Mouse (Mus musculus) urinary bladder, adult 18-20 months (tissue): ENCODE measurements around the gene Galnt13.
"Not testable (repeated sequence)": the region's sequence is repeated elsewhere in the genome, so short reads cannot be mapped to it uniquely, and the experiment has no call there.

Experiments
- DNase-seq, 2 experiments: peaks; one replicate each; pipeline ENCODE4 v3.0.0; 2022; ENCODE audit warnings: low spot score in 2 of 2, mixed read lengths in 2 of 2

Galnt13 gene

GRCm38 (mm10) chr2:54435937-54436735, at the start of gene Galnt13:
Galnt13 (plus strand) TSS chr2:54436317.
- no peak for DNase-seq

DNA sequence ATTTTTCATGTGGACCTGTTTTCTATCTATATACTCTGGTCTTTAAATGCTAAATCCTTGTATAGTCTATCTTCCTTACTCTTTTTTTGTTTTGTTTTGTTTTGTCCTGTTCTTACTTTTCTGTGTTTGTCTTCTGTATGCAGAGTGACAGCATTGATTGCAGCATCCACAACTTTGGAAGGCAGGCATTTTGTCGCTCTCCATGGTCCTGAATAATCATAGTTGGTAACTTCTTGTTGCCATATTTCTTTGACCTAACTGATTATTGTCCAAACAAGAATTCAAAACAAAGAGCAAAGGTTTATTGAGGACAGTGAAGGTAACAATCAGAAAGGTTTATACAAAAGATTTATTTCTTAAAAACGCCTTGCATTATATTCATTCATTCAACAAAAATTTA, 5.1 kb upstream of the Galnt13 start:
- DNase-seq, result no peak

DNA sequence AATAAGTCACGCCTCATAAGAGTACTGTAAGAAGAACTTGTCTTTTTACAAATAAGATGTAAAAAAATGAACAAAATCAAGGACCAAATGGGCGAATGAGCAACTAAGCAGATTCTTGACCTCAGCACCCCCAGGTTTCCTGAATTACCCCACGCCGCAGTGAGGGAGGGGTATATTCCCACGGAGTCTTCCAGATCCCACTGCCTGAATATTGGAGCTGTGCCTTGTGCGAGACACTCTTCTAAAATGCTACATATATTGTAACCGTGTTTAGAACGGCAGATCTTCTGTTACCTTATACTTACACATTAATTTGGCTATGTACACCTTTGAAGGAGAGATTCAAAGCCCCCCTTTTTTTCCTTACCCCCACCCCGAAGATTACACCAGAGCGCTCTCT, 737 bp upstream of the Galnt13 start:
- DNase-seq, result no peak

DNA sequence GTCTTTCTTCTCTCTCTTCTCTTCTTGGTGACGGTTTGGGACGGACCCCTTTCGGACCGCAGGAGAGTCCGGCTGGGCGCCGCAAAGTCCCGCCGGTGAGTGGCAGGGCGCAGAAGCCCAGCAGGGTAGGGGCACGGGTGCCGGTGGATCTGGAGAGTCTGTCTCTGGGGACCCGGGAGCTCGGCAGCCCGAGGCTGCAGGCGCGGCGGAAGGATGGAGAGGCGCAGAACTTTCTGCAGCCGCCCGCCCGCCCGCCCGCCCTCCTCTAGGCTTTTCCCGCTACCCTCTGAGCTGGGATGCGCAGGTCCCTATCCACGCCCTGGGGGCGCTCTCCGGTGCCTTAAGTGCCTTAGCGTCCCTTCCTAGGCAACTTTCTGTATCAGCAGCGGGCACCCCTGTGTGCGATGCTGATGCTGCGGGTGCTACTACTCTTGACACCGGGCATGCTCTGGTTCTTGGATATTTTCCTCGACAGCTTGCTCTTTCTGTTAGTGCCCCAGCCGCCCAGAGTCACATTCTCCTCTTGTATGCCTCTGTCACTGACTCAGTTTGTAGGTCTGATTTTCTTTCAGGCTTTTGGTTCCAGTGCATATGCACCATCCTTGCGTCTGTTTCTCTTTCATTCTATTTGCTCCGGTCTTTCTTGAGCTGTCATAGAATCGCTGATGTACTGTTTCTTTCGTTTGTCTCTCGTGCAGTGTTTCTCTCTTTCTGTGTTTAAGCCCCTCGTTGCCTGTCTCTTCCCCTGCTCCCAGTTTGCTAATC, 801 bp downstream of the Galnt13 start:
- no peak for DNase-seq

- DNase-seq, result no peak
These were observed 1.3 kb downstream of the Galnt13 start for GRCm38 (mm10) chr2:54437501-54437830.

- DNase-seq, result no peak
These were observed 6.8 kb downstream of the Galnt13 start for GRCm38 (mm10) chr2:54442734-54443500.

- DNase-seq, result no peak
These were observed 47.3 kb downstream of the Galnt13 start for GRCm38 (mm10) chr2:54483426-54483825.

- DNase-seq, result no peak
These were observed 86.9 kb downstream of the Galnt13 start for GRCm38 (mm10) chr2:54522989-54523388.

DNA sequence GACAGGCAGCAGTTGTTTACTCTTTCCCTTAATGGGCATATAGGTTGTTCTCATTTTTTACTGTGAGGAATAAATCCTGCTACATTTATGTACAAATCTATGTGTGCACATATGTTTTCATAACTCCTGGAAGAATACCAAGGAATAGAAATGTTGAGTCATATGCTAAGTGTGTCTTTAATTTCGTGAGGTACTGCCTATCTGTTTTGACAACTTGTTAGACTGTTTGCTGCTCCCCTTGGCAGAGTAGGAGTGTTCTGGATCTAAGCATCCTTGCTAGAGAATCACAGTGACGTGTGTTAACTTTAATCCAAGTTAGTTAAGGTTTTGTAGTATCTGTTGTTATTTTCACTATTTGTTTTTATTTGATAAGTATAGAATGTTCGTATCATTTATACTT, 91.0 kb downstream of the Galnt13 start:
- DNase-seq, result no peak

GRCm38 (mm10) chr2:54558357-54559153, 122.4 kb downstream of the Galnt13 start:
- DNase-seq, result no peak

DNA sequence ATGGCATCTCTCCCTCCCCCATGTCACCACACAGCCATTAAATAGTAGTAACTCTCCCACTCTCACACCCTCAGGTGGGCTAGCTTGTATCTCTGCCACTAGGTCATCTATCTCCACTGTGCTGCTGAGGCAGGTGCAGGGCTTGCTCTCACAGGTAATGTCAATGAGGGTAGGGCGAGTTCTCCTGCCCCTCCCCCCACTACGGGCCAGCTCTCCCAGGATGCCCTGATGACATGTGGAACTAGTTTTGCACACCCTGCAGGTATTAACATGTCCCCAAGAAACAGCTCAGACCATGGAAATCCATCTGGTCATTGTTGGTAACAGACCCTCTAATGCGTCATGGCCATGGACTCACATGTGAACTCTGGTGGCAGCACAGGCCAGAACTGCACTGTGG, 129.0 kb downstream of the Galnt13 start:
- no peak for DNase-seq

- DNase-seq, result no peak
These were observed 131.1 kb downstream of the Galnt13 start for GRCm38 (mm10) chr2:54567186-54567585.

- DNase-seq, result no peak
These were observed 131.5 kb downstream of the Galnt13 start for GRCm38 (mm10) chr2:54567632-54568031.

- DNase-seq, result not testable (repeated sequence)
These were observed 277.7 kb downstream of the Galnt13 start for GRCm38 (mm10) chr2:54713817-54714216.

- no peak for DNase-seq
These were observed 315.1 kb downstream of the Galnt13 start for GRCm38 (mm10) chr2:54751232-54751631.

- no peak for DNase-seq
These were observed 323.7 kb downstream of the Galnt13 start for GRCm38 (mm10) chr2:54759781-54760180.

DNA sequence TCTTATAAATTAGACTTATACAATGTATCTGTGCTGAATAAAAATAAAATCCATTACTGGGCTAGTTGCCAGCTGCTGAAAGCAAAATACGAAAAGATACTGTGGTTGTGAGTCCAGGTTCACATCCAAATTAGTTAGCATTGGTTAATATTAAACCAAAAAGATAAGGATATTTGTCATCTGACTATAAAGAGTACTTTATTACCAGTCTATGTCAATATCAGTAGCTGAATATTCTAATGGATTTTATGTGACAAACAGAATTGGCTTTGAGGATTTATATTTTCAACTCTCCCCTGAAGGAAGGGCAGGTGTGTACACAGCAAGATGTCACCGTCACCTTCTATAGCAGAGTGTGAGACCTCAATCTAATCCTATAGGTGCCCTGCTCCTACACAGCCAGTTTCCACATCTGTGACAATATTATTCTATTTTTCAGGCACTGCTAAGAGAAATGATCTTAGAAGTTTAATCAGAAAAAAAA, 342.7 kb downstream of the Galnt13 start:
- no peak for DNase-seq

DNA sequence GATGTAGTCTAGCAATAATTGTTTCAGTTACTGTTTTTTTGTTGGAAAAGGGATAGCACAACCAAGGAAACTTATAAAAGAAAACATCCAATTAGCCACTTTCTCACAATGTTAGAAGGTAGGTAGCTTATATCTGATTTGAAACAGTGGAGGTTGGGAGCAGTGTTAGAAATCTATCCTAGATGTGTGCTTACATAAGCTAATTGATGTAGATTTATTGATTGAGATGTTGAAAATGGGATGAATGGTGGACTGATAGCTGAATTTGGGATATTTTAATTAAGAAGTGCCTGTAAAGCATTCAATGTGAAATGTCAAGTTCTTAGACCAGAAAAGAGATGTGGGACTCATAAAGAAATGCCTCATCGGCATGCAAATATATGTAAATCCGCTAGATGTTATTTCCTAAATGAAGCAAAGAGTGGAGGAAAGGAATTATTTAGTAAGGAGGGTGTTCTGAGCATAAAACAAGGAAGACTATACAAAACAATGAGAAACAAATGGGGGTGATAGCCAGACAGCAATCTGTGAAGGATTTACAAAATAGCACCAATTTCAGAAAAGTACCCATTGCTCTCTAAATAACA, 377.6 kb downstream of the Galnt13 start:
- no peak for DNase-seq

- DNase-seq, result no peak
These were observed 405.1 kb downstream of the Galnt13 start for GRCm38 (mm10) chr2:54841245-54841644.

DNA sequence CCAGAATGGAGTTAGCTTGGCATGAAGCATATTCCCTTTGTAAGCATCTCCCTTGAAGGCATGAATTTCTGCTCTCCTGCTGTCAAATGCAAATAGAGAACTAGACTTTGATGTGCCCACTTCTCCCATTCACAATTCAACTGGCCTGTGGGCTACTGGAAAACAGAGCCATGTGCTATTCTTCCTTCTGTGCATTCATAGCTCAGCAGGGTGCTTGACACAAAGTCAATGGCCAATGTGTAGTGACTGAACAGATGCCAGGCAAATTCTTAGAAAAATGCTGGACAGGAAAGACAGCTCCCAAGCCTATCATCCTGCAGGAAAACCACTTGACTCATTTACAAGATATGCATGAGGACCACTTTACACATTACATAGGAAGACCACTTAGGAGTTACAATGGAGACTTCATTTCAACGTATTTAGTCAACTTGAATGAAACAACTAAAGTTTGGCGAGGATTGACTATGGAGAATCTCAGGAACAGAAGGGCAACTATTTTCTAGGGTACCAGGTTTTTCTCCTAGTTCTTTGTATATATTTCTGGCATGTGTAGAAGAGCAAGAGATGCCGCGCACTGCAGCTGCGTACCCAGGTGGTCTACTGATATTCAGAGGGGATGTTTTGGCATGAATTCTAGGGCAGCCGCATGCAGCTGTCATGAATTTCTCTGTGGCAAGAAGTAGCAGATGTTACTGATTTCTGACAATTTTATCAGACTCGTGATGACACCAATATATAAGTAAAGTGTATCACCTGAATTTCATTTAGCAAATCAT, 470.4 kb downstream of the Galnt13 start:
- DNase-seq, result no peak
